Mouse (Mus musculus) adrenal gland, postnatal 10 days (tissue): ENCODE data around the gene Kmo. TPM values are rescaled to one million over a fixed set of nuclear protein-coding genes. Genes with fewer than 3 reads are reported as not detected.

Experiments used
- DNase-seq: peaks from one replicate; pipeline ENCODE4 v3.0.0; 2021; ENCODE audit warnings: mixed read lengths
- total RNA-seq, 2 experiments: library from RNA; stranded (reverse); gene quantifications; 2 replicates each; pipeline ENCODE4 v1.2.3; 2021

Gene Kmo
- total RNA-seq, 2 experiments from 2014 or later, result 5.9 to 12.2 TPM

DNA sequence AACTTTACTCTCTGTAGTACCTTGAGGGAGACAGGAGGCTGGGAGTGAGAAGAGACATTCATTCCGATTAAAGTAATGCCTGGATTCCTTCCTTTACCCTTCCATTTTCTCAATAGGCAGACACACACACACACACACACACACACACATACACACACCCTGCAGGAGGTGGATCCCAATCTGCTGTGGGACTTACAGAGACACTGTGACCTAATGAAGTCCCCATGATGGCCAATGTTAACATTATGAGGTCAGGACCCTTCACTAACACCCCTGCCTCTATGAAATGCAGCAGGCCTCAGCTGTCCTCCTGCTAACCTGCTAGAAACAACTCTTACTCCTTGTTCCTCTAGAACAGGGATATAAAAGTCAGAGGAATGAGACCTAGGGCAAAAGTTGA, 78.1 kb downstream of the Kmo start, which contains the start of gene Wdr64:
Gene Wdr64 (plus strand): TSS at position 301 of the 400 bp plus-strand sequence.
- no peak for DNase-seq

DNA sequence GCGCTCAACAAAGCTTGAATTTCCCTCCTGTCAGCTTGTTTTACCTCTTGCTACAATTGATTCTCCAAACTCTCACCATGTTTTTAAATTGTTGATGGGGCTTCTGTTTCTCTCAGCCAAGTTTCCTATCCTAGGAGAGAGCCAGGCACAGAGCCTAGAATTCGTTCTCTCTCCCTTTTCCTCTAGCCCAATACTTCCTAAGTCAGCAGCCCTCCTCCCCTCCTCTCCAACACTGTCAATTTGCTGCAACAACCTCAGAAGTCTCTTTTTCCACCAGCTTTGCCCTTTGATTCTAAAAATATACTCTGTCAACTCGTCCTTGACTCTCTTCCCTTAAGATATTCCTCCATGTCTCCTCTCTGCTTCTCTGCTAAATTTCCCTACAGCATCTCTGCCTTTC, 79.2 kb downstream of the Kmo start:
- no peak for DNase-seq

DNA sequence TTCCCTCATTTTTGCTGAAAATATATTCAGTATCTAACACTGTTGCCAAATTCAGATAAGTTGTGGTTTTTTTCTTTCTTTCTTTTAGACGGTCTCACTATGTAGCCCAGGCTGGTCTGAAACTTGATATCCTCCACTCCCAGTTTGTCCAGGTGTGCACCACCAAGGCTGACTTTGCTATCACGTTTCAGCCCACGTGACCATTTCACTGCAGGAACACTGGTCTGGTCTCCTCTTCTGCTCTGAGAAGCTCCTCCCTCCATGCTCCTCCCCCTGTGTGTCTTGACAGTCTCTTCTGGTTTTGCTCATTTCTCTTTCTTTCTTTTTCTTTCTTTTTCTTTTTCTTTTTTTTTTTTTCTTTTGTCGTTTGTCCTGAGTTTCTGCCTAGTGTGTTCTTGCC, 79.6 kb downstream of the Kmo start:
- DNase-seq, result no peak

DNA sequence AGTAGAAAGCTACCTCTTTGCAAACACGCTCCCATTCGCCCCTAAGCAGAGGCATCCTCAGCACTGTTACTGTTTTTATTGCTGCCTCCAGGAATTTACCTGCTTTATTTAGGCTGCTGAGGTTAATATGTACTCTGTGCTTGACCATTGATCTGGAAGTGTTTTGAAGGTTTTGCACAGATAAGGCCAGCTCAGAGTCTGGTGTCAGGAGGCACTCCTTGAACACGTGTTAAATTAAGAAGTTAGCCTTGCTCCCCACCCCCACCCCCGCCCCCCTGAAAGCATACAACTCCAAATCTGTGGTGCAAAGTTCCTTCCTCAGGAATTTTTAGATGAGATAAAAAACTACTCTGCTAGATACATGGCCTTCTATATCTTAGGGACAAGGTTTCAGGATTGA, 81.0 kb downstream of the Kmo start:
- DNase-seq, result no peak

DNA sequence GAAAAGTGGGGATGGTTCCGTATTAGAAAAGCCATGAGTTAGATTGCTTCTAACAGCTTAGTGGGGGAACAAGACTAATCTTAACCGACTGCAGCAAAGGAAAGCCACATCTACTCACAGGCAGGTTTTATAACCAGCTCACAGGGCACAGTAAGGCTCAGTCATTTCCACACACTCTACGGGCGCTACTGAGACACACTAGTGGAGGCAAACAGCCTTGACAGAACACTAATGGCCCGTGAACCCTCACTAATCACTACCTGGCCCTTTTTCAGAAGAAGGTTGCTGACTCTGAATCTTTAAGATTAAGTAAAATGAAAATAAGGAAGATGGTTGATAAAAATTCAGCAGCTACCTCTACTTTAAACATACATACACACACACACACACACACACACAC, 87.4 kb downstream of the Kmo start:
- DNase-seq, result no peak

DNA sequence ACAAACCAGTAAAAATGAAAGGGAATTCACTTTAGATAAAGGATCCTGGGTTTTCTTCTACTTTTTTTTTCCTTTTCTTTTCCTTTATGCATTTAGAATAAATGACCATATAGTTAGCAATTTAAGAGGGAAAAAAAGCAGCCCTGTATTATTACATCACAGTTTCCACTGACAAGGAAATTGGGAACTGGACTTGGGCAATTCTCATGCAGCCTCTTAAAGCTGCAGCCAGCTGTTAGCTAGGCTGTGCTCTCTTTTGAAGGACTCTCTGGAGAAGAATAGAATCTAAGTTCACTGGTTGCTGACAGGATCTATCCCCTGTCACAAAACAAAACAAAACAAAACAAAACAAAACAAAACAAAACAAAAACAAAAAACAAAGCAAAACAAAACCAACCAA, 87.8 kb downstream of the Kmo start:
- DNase-seq, result no peak

Other genes starting within 250 kb of the Kmo start
- 10 to 100 TPM; 20.2 to 21.7 TPM for gene Rgs7, start 127.9 kb upstream of the Kmo start, total RNA-seq
- gene Fh1, start 5.3 kb downstream of the Kmo start, total RNA-seq, result 100 to 1,000 TPM; 421 to 465 TPM
- 1 to 10 TPM; 5.1 to 5.5 TPM for gene Opn3, start 72.4 kb downstream of the Kmo start, total RNA-seq
- gene Chml, start 72.5 kb downstream of the Kmo start, total RNA-seq, result 1 to 10 TPM; 6.0 to 8.7 TPM
- gene Wdr64, start 78.2 kb downstream of the Kmo start, total RNA-seq, result not detected